Mouse (Mus musculus) limb, embryonic 10.5 days (tissue): Measurements from ENCODE around the gene Pcgf6. TPM values are rescaled to one million over a fixed set of nuclear protein-coding genes. Genes with fewer than 3 reads are reported as not detected.
A peak's percentile ranks its signal among the peaks of the same experiment; 100 is the strongest.
"Not testable (repeated sequence)": the region's sequence is repeated elsewhere in the genome, so short reads cannot be mapped to it uniquely, and the experiment has no call there.

Experiments
- DNase-seq: peaks from one replicate; pipeline ENCODE4 v3.0.0-alpha.2; 2017; ENCODE audit warnings: low spot score
- H3K27ac ChIP-seq: fragments of 300-500 bp; sonication (generic); 2 replicates; pipeline ENCODE4 v1.5.1; 2016; ENCODE audit warnings: mild to moderate bottlenecking
- H3K27me3 ChIP-seq: fragments of 300-500 bp; sonication (generic); 2 replicates; pipeline ENCODE4 v1.6.1; 2016; ENCODE audit warnings: low read depth, mild to moderate bottlenecking; ENCODE audit not compliant: poor library complexity, severe bottlenecking
- H3K36me3 ChIP-seq: fragments of 300-500 bp; sonication (generic); 2 replicates; pipeline ENCODE4 v1.6.1; 2016; ENCODE audit warnings: mild to moderate bottlenecking, moderate library complexity
- H3K4me1 ChIP-seq: fragments of 300-500 bp; sonication (generic); 2 replicates; pipeline ENCODE4 v1.6.1; 2016
- H3K4me3 ChIP-seq: fragments of 300-500 bp; sonication (generic); 2 replicates; pipeline ENCODE4 v1.5.1; 2016; ENCODE audit warnings: mild to moderate bottlenecking, moderate library complexity
- H3K9me3 ChIP-seq: fragments of 300-500 bp; sonication (generic); replicated peaks from 2 replicates; pipeline ENCODE4 v1.6.1; 2016; ENCODE audit warnings: mild to moderate bottlenecking
- WGBS: fragments of 180-500 bp; shearing (Covaris S2); methylation state at CpG from one replicate; pipeline ENCODE4 v1.1.7; 2016; 5-methylcytosine and 5-hydroxymethylcytosine counted together
- polyA plus RNA-seq: library from polyadenylated mRNA; unstranded; fragments of >200 nt; fragmentation: Nextera tagmentation; extraction: Ambion mirVana; gene quantifications from 2 replicates; pipeline ENCODE4 v1.2.1, GENCODE M21; 2016

The Pcgf6 gene
- polyA plus RNA-seq, 1 experiment from 2014 or later, result 35.3 TPM

GRCm38 (mm10) chr19:47005873-47006272 is 44.8 kb downstream of the Pcgf6 start:
- Histone ChIP-seq H3K9me3 (no peaks in the 10 kb centered on the region), H3K27me3 (no peaks in the 10 kb centered on the region), H3K27ac (no peak overlapping the region), H3K4me3 (no peak overlapping the region), H3K4me1 (no peaks in the 10 kb centered on the region), H3K36me3 (no peaks in the 10 kb centered on the region)
- 60% methylated on average over 5 of the region's 5 CpGs for WGBS
- DNase-seq, result no peak

DNA sequence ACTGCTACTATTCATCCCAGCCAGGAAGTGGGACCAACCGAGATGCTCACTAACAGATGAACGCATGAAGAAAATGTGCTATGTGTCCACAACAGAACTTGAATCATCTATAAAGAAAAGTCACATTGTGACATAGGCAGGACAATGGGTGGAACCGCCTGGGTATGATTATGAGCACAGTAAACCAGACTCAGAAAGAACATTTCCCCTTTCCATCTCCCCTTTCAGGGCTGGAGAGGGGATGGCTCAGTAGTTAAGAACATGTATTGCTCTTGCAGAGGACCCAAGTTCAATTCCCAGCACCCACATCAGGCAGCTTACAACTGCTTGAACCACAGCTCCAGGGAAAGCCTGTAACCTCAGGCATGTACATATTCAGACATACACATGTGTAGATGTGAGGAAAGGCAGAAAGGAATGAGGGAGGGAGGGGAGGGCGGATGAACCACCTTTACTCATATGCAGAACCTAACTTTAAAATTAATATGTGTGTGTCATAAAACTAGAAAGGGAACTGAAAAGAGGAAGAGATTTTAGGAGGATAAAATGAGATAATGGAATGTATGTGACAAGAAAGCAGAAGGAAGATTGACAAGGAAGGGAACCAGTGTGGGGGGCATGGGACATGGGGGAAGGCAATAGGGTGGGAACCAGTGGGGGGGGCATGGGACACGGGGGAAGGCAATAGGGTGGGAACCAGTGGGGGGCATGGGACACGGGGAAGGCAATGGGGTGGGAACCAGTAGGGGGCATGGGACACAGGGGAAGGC is 46.8 kb downstream of the Pcgf6 start:
- Histone ChIP-seq H3K4me1 (no peaks in the 10 kb centered on the region), H3K36me3 (no peaks in the 10 kb centered on the region), H3K27ac (no peak overlapping the region)

GRCm38 (mm10) chr19:47000357-47000756 is 50.3 kb downstream of the Pcgf6 start:
- not testable (repeated sequence) for DNase-seq, H3K27me3 ChIP-seq, H3K36me3 ChIP-seq, H3K4me3 ChIP-seq, H3K27ac ChIP-seq, H3K9me3 ChIP-seq, H3K4me1 ChIP-seq
- WGBS, result 86% methylated on average over 3 of the region's 3 CpGs

More for the DNA sequence above, 46.8 kb downstream of the Pcgf6 start:
- no peaks in the 10 kb centered on the region for H3K9me3 ChIP-seq
- no peak for DNase-seq
- no peaks in the 10 kb centered on the region for H3K27me3 ChIP-seq
- no peak overlapping the region for H3K4me3 ChIP-seq
- WGBS, result 76% methylated on average over 6 of the region's 6 CpGs

DNA sequence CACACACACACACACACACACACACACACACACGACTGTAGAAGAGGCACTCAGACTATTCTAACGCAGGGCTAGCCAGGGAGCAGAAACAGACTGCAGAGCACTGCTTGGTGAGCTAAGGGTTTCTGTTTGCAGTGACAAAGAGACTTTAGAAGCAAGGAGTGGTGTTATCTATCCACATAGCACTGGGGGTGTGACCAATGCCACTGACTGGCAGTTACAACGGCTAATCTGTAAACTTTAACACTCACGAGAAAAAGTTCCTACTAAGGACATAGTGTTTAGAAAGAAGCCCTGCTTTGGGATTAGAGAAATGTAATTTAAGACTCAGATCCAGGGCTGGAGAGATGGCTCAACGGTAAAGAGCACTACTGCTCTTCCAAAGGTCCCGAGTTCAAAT is 51.0 kb downstream of the Pcgf6 start:
- no peaks in the 10 kb centered on the region for H3K27me3 ChIP-seq
- 90% methylated on average over 6 of the region's 6 CpGs for WGBS
- no peak overlapping the region for H3K27ac ChIP-seq
- no peaks in the 10 kb centered on the region for H3K9me3 ChIP-seq
- H3K36me3 ChIP-seq, result no peaks in the 10 kb centered on the region
- H3K4me1 ChIP-seq, result no peaks in the 10 kb centered on the region
- DNase-seq, result no peak
- no peak overlapping the region for H3K4me3 ChIP-seq

DNA sequence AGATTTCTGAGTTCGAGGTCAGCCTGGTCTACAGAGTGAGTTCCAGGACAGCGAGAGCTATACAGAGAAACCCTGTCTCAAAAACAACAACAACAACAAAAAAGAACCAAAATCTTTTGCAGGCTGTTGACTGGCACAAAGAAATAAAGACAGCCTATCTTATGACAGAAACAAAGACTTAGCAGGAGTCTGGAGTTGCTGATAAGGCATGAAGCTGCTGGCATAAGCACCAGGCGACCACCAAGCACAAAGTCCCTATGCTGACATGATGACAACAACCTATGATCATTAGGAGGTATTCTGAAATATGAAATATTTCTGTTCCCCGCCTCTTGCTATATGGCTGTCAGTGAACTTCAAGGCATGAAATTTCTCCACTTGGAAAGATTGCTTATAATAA is 51.8 kb downstream of the Pcgf6 start:
- H3K4me3 ChIP-seq, result no peak overlapping the region
- no peaks in the 10 kb centered on the region for H3K4me1 ChIP-seq
- no peak for DNase-seq
- no peaks in the 10 kb centered on the region for H3K27me3 ChIP-seq
- no peaks in the 10 kb centered on the region for H3K36me3 ChIP-seq
- no peaks in the 10 kb centered on the region for H3K9me3 ChIP-seq
- 85% methylated on average over 4 of the region's 4 CpGs for WGBS
- no peak overlapping the region for H3K27ac ChIP-seq

GRCm38 (mm10) chr19:46998168-46998870 is 52.4 kb downstream of the Pcgf6 start:
- no peaks in the 10 kb centered on the region for H3K36me3 ChIP-seq
- no peak overlapping the region for H3K27ac ChIP-seq
- no peaks in the 10 kb centered on the region for H3K4me1 ChIP-seq
- 90% methylated on average over 8 of the region's 8 CpGs for WGBS
- H3K27me3 ChIP-seq, result no peaks in the 10 kb centered on the region
- H3K4me3 ChIP-seq, result no peak overlapping the region
- no peaks in the 10 kb centered on the region for H3K9me3 ChIP-seq
- DNase-seq, result no peak

DNA sequence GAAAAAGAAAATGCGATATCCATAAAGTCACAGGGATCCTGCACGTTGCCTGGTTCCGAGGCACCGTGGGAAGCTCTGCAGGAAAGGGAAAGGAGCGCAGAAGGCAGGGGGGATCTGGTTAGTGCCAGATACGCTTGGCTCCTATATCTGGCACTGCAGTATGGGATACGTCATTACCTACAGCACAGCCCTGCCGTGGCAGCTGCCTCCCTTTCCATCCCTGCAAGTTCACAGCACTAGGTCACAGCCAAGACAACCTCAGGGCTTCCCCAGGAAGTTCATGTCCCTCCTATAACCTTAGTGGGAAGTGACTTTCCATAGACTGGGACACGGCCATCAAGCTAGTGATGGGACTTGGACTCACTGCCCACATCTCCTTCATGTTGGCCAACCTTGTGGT is 54.6 kb downstream of the Pcgf6 start:
- 89% methylated on average over 9 of the region's 9 CpGs for WGBS
- Histone ChIP-seq H3K9me3 (no peaks in the 10 kb centered on the region), H3K27ac (no peak overlapping the region), H3K36me3 (no peaks in the 10 kb centered on the region), H3K27me3 (no peaks in the 10 kb centered on the region), H3K4me1 (no peaks in the 10 kb centered on the region), H3K4me3 (no peak overlapping the region)
- no peak for DNase-seq

- H3K4me3 ChIP-seq, H3K27ac ChIP-seq, H3K27me3 ChIP-seq, H3K4me1 ChIP-seq, H3K9me3 ChIP-seq, H3K36me3 ChIP-seq, DNase-seq: not testable (repeated sequence)
- 78% methylated on average over 4 of the region's 4 CpGs for WGBS
Observed at GRCm38 (mm10) chr19:46992329-46992728, 58.4 kb downstream of the Pcgf6 start.

DNA sequence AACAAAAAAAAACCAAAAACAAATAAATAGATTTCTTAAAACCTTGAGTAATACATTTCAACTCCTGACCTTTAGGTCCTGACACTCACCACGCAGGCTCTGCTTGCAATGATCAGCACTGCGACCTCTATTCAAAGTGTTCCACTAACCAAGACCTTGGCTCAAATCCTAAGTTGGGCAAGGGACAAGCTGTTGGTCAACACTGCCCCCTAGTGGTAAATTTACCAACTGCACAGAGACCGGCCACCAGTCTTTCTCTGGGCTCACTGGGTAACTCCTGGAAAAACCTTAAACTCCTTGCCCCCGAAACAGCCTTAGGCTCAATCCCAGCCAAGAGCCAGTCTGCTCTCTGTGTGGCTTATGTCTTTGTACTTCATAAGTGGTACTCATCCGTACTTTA is 59.6 kb downstream of the Pcgf6 start:
- H3K9me3 ChIP-seq, result no peaks in the 10 kb centered on the region
- peaks cover 10% of the 10 kb centered on the region for H3K4me1 ChIP-seq
- no peaks in the 10 kb centered on the region for H3K27me3 ChIP-seq
- 22% methylated on average over 5 of the region's 5 CpGs for WGBS
- DNase-seq, result peak; percentile 90
- H3K4me3 ChIP-seq, result no peak overlapping the region
- no peak overlapping the region for H3K27ac ChIP-seq
- no peaks in the 10 kb centered on the region for H3K36me3 ChIP-seq

DNA sequence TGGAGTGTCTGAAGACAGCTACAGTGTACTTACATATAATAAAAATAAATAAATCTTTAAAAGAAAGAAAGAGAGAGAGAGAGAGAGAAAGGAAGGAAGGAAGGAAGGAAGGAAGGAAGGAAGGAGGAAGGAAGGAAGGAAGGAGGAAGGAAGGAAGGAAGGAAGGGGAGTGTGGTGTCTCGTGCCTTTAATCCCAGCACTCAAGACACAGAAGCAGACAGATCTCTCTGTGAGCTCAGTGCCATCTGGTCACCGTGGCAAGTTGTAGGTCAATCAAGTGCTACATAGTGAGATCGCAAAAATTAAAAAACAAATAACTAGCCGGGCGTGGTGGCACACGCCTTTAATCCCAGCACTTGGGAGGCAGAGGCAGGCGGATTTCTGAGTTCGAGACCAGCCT is 60.1 kb downstream of the Pcgf6 start:
- H3K27ac ChIP-seq, H3K4me1 ChIP-seq, H3K36me3 ChIP-seq, H3K27me3 ChIP-seq, H3K9me3 ChIP-seq, H3K4me3 ChIP-seq, DNase-seq: not testable (repeated sequence)
- WGBS, result 83% methylated on average over 8 of the region's 8 CpGs

DNA sequence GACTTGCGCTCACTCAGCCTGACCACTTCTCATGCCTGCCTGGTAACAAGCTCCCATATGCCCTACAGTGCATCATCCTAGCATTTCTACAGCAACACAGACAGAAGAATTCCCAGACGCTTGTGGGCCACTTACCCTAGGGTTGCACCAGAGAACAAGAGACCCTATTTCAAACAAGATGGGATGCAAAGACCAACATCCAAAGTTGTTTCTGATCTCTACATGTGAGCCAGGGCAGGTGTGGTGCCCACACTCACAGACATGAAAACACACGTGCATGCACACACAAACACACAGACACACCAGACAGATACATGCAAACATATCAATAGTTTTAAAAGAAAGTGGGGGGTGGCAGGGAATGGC is 60.6 kb downstream of the Pcgf6 start:
- no peak for DNase-seq
- Histone ChIP-seq H3K4me1 (peaks cover 10% of the 10 kb centered on the region), H3K9me3 (no peaks in the 10 kb centered on the region), H3K4me3 (no peak overlapping the region), H3K36me3 (no peaks in the 10 kb centered on the region), H3K27ac (no peak overlapping the region), H3K27me3 (no peaks in the 10 kb centered on the region)
- WGBS, result 86% methylated on average over 3 of the region's 3 CpGs

DNA sequence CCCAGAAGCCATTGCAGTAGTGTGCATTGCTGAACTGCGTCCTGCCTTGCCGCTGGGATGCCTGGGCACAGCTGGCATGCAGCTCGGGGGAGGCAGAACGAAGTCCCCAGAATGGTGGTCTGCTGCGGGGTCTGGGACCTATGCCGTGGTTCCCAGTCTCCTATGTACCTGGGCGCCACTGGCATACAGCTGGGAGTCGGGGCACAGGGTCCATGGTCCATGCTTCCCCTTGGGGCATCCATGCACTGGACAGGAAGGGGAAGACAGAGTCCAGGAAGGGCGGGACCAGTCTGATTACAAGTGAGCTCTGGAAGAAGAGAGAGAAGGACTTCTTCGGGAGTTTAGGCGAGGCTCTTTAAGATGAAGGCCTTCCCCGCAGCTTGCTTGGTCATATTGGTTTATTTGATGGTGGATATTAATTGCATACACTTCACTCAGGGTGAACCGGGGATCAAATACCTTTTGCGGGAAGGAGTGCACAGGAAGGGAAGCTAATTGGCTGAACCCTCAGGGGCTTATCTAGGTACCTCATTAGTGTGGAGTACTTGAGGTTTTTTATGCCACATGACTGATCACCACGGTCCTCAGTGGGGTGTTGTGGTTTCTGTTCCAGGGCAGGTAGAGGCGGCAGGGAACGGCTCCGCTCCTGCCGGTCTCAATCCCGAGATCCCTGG is 61.1 kb downstream of the Pcgf6 start:
- peaks cover 13% of the 10 kb centered on the region for H3K4me1 ChIP-seq
- no peaks in the 10 kb centered on the region for H3K9me3 ChIP-seq
- no peak for DNase-seq
- no peaks in the 10 kb centered on the region for H3K27me3 ChIP-seq
- no peak overlapping the region for H3K27ac ChIP-seq
- H3K4me3 ChIP-seq, result no peak overlapping the region
- H3K36me3 ChIP-seq, result no peaks in the 10 kb centered on the region
- 79% methylated on average over 20 of the region's 20 CpGs for WGBS
